Mouse (Mus musculus) lung, adult 2 months (tissue): ENCODE data around the gene Gypa.

ENCODE experiments used
- CTCF ChIP-seq: fragments of 200-500 bp; IDR thresholded peaks from 2 replicates; pipeline ENCODE4 v1.5.1; 2011; ENCODE audit warnings: mild to moderate bottlenecking, low read length, control low read depth; ENCODE audit not compliant: insufficient read depth
- POLR2A ChIP-seq: fragments of 200-500 bp; IDR thresholded peaks from 2 replicates; pipeline ENCODE4 v1.6.1; 2011; ENCODE audit warnings: low read depth, mild to moderate bottlenecking, control low read depth, low read length, borderline replicate concordance; ENCODE audit errors: extremely low read depth

GRCm38 (mm10) chr8:80494819-80495218 is 1.2 kb downstream of the Gypa start:
- TF ChIP-seq CTCF: no peak
- no peak for TF ChIP-seq POLR2A
